Mouse (Mus musculus): ENCODE results near the gene Tmem132a. TPM values are rescaled to one million over a fixed set of nuclear protein-coding genes. Genes with fewer than 3 reads are reported as not detected.

Gene Tmem132a
- polyA plus RNA-seq, 1 experiment from 2014 or later = 131 TPM

DNA sequence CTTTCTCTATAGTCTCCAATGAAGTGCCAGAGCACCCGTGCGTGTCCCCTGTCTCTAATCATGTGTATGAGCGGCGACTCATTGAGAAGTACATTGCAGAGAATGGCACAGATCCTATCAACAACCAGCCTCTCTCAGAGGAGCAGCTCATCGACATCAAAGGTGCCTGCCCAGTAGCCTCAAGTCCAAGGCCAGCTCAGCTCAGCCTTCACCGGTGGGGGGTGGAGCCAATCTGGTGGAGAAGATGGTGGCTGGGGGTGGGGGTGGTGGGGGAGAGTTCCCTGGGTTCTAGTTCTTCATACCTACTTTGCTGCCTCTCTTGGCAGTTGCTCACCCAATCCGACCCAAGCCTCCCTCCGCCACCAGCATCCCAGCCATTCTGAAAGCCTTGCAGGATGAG lies 27.8 kb upstream of the Tmem132a start:
- Histone ChIP-seq H3K9me3 (replicated peaks) (no peaks in the 10 kb centered on the region), H3K27ac (no peak overlapping the region), H3K4me2 (no peak overlapping the region; the same call in 1 of the 2 replicates), H3K4me1 (peaks cover 23% of the 10 kb centered on the region), H3K4me3 (no peak overlapping the region), H3K36me3 (ENCODE audit: poor library complexity, severe bottlenecking) (peaks cover 54% of the 10 kb centered on the region), H3K27me3 (no peaks in the 10 kb centered on the region), H3K9ac (no peak overlapping the region)
- ATAC-seq = no peak
- WGBS = 88% methylated on average over 8 of the region's 8 CpGs

DNA sequence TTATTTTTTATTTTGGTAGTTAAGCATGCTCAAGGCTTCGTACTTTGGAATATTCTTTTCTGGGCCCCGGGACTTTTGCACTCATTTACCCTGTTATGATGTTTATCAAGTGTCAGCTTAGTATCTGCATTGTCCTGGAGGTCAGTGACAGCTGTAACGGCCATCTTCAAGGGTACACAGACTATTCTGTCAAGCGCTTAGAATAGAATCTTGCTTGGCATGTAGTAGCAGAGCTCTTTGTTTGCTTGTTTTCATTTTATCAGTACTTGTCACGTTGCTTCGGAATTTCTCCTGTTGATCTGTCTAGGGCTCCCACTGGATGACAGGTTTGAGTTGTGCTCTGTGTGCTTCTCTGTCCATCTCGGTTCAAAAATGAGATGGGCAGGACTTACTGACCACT lies 27.1 kb upstream of the Tmem132a start:
- H3K27me3 ChIP-seq = no peaks in the 10 kb centered on the region
- peaks cover 23% of the 10 kb centered on the region for H3K4me1 ChIP-seq
- no peak for ATAC-seq
- H3K9ac ChIP-seq = peak overlapping the region; percentile 94
- no peak overlapping the region for H3K27ac ChIP-seq
- H3K4me2 ChIP-seq = peak overlapping the region; percentile 89
- peak overlapping the region; percentile 90 for H3K4me3 ChIP-seq
- H3K36me3 ChIP-seq (ENCODE audit: poor library complexity, severe bottlenecking) = peaks cover 48% of the 10 kb centered on the region
- H3K9me3 ChIP-seq (replicated peaks) = no peaks in the 10 kb centered on the region
- 87% methylated on average over 7 of the region's 7 CpGs for WGBS

DNA sequence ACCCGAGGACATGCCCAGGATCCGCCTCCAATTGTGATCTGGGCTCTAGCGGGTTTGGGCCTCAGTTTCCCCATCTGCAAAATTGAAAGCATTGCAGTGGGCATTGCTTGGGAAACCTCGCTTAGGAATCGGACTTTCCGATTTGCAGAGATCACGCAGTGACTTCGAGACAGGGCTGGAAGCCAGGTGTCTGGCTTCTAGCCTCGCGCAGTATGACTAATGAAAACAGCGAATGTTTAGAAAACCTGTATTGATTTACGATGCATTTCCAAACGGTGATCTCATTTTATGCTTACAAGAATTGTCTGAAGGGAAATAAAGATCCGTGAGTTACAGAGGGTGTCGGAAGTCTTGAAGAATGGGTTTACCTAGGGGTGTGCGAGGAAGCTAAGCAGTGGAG lies 26.0 kb upstream of the Tmem132a start:
- no peaks in the 10 kb centered on the region for H3K9me3 ChIP-seq (replicated peaks)
- WGBS = 2% methylated on average over 16 of the region's 16 CpGs

DNA sequence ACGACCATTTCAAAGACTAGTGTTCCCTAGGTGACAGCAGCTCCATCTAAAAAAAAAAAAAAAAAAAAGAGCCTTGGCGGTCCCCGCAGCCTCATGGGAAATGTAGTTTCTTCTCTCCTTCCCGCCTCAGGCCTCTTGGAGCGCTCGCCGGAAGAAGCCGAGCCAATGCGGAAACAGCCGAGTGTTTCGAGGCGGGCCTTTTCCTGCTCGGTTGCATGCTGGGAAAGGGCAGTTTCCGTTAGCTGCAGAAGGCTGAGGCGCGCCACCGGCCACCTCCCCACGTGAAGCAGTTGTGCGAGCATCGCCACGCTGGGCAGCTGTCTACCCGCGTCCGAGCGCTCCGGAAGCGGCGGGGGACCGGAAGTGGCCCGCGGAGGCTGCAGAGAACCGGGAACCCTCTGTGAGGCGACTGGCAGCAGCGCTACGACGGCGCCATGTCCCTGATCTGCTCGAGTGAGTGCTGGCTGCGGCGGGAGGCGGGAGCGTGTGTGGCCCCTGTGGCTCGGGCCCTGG lies 25.3 kb upstream of the Tmem132a start, which contains the start of gene Prpf19:
Gene Prpf19, plus strand, starts transcription at position 216 of the 513 bp plus-strand sequence.
- WGBS = under 1% methylated on average over 42 of the region's 43 CpGs
- peak within 1 kb of the TSS; percentile 92 for H3K27ac ChIP-seq
- peak within 1 kb of the TSS; percentile 90 for H3K4me3 ChIP-seq
- H3K27me3 ChIP-seq = no peaks in the 10 kb centered on the region
- no peaks in the 10 kb centered on the region for H3K9me3 ChIP-seq (replicated peaks)
- ATAC-seq = peak; percentile 97
- peak within 1 kb of the TSS; percentile 89 for H3K4me2 ChIP-seq
- peak within 1 kb of the TSS; percentile 94 for H3K9ac ChIP-seq
- peaks cover 23% of the 10 kb centered on the region for H3K4me1 ChIP-seq
- H3K36me3 ChIP-seq (ENCODE audit: poor library complexity, severe bottlenecking) = peaks cover 30% of the 10 kb centered on the region

More for the DNA sequence above, 26.0 kb upstream of the Tmem132a start:
- Histone ChIP-seq H3K4me2 (peak overlapping the region; percentile 89), H3K27ac (peak overlapping the region; percentile 92), H3K4me1 (peaks cover 23% of the 10 kb centered on the region), H3K36me3 (ENCODE audit: poor library complexity, severe bottlenecking) (peaks cover 36% of the 10 kb centered on the region), H3K9ac (peak overlapping the region; percentile 94), H3K27me3 (no peaks in the 10 kb centered on the region), H3K4me3 (peak overlapping the region; percentile 90)
- ATAC-seq = no peak

DNA sequence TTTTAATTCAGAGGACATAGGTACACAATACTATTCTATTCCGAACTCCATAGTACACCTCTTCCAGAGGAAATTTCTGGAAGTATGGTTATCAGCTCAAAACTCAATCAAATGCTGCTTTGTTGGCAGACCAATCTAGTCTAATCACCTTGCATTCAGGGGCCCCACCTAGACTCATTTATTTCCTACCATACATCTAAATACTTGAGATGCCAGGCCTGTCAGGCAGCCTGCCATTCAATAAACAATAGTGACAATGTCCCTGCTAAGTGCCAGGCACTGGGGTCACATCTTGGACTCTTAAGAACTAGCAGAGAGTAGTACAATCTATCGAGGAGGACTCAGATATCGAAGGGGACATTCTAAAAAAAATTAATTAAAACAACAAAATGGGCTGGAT lies 22.5 kb upstream of the Tmem132a start:
- Histone ChIP-seq H3K27ac (no peak overlapping the region), H3K4me1 (peaks cover 20% of the 10 kb centered on the region), H3K27me3 (no peaks in the 10 kb centered on the region), H3K9ac (no peak overlapping the region), H3K4me3 (no peak overlapping the region), H3K9me3 (replicated peaks) (no peaks in the 10 kb centered on the region), H3K36me3 (ENCODE audit: poor library complexity, severe bottlenecking) (peaks cover 1% of the 10 kb centered on the region; the same call in 1 of the 2 replicates), H3K4me2 (no peak overlapping the region)
- ATAC-seq = no peak
- WGBS = 87% methylated on average over 3 of the region's 3 CpGs

DNA sequence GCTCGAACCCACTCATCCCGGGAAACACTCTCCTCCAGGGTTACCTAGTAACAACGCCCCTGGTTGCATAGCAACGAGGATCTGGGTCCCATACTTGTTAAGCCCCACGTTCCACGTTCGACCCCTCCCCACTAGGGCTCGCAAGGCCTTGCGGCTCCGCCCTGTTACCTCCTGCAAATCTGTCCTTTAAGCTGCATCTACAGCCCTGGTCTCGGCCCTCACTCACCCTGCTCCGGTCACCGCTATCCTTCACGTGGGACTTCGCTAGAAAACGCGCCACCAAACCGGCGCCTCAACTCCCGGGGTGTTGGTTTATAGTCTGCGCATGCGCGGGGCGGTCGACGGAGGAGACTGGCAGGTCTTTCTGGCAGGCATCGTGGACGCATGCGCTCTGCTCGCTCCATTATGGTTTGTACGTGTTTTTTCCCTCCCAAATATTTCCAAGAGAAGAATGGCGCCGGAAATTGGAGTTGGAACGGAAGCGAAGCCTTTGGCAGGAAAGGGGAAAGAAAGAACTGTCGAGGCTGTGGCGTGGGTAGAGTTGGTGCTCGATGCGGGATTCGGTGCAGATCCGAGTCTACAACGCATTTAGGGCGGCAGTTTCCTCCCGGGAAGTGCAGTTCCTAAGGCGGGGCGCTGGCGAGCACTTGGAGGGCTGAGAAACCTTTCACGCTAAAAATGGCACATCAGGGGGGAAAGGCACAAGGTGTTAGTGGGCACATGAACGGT lies 11.8 kb upstream of the Tmem132a start, which contains the start of gene Tmem109:
Gene Tmem109, minus strand, starts transcription at position 576 of the 729 bp plus-strand sequence.
- peaks cover 32% of the 10 kb centered on the region for H3K4me1 ChIP-seq
- peaks cover 11% of the 10 kb centered on the region; the same call in 1 of the 2 replicates for H3K36me3 ChIP-seq (ENCODE audit: poor library complexity, severe bottlenecking)
- peak; percentile 95 for ATAC-seq
- H3K27me3 ChIP-seq = no peaks in the 10 kb centered on the region
- peak within 1 kb of the TSS; percentile 94 for H3K4me2 ChIP-seq
- peak within 1 kb of the TSS; percentile 82 for H3K9ac ChIP-seq
- peaks cover 11% of the 10 kb centered on the region; the same call in 1 of the 2 replicates for H3K9me3 ChIP-seq (replicated peaks)
- H3K4me3 ChIP-seq = peak within 1 kb of the TSS; percentile 65
- peak within 1 kb of the TSS; percentile 97 for H3K27ac ChIP-seq
- under 1% methylated on average over 49 of the region's 49 CpGs for WGBS

DNA sequence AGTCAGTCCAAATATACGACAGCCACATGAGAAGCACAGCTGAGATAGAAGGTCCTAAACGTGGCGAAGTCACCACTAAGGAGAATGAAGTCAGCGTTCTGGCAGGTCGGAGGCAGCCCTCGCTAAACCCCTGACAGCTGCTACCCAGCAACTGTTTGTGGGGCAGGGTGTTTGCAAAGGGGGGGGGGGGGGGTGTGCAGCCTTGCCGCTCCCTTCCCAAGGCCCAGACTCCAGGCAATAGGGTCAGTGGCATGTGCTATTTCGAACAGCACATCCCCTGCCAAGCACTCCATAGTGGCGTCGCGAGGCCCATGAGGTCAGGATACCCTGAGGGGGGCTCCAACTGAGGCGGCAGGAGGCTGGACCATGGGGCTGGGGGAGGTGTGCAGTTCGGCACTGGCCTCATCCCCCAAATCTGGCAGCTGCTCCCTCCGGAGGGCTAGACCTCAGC lies 11.3 kb upstream of the Tmem132a start:
- H3K36me3 ChIP-seq (ENCODE audit: poor library complexity, severe bottlenecking) = peaks cover 11% of the 10 kb centered on the region; the same call in 1 of the 2 replicates

DNA sequence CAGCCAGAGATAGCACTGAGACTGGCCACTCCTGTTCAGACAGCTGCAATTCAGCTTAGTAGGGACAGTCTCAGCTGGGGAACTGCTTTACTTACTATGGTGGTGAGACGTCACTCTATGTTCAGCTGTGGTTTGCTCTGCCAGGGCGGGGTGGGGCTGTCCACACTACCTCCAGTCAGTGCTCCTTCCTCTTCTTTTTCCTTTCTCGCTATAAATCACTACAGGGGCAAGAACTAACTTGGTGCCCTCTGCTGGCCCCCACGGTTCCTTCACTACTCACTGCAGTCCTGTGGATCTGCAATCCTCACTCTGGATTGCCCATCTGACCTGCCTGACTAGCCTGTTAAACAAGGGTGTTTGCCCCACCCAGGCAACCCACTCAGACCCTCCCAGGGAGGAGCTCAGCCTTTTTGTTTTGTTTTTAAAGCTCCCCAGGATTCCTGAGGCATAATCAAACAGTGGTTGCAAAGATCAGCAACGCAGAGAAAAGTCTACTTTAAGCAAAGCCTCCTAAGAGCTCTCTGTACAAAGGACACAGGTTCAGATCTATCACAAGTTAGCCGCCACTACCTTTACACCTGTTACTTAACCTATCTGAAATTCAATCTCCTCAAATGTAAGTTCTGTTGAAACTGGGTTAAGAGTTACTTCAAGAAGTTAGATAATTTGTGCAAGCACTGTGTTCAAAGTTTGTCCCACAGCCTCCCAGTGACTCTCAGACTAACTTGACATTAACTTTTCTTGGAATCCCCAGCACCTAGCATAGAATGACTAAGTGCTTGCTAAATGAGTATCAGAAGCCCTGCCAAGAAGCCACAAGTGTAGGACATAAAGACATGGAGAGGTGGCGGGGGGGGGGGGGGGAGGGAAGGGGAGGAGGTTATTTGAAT lies 10.6 kb upstream of the Tmem132a start:
- H3K27me3 ChIP-seq = no peaks in the 10 kb centered on the region
- no peak overlapping the region; the same call in 1 of the 2 replicates for H3K27ac ChIP-seq
- peaks cover 11% of the 10 kb centered on the region; the same call in 1 of the 2 replicates for H3K36me3 ChIP-seq (ENCODE audit: poor library complexity, severe bottlenecking)
- H3K4me3 ChIP-seq = peak overlapping the region; percentile 65
- H3K9me3 ChIP-seq (replicated peaks) = peaks cover 8% of the 10 kb centered on the region; the same call in 1 of the 2 replicates
- ATAC-seq = no peak
- H3K4me1 ChIP-seq = peaks cover 32% of the 10 kb centered on the region
- H3K9ac ChIP-seq = peak overlapping the region; percentile 82
- peak overlapping the region; percentile 94 for H3K4me2 ChIP-seq
- 42% methylated on average over 6 of the region's 7 CpGs for WGBS

More for the DNA sequence above, 11.3 kb upstream of the Tmem132a start:
- under 1% methylated on average over 14 of the region's 14 CpGs for WGBS
- H3K27ac ChIP-seq = peak overlapping the region; percentile 97
- peaks cover 11% of the 10 kb centered on the region; the same call in 1 of the 2 replicates for H3K9me3 ChIP-seq (replicated peaks)
- peaks cover 32% of the 10 kb centered on the region for H3K4me1 ChIP-seq
- peak overlapping the region; percentile 82 for H3K9ac ChIP-seq
- ATAC-seq = no peak; the same call in 1 of the 2 replicates
- H3K27me3 ChIP-seq = no peaks in the 10 kb centered on the region
- peak overlapping the region; percentile 94 for H3K4me2 ChIP-seq
- H3K4me3 ChIP-seq = peak overlapping the region; percentile 65

DNA sequence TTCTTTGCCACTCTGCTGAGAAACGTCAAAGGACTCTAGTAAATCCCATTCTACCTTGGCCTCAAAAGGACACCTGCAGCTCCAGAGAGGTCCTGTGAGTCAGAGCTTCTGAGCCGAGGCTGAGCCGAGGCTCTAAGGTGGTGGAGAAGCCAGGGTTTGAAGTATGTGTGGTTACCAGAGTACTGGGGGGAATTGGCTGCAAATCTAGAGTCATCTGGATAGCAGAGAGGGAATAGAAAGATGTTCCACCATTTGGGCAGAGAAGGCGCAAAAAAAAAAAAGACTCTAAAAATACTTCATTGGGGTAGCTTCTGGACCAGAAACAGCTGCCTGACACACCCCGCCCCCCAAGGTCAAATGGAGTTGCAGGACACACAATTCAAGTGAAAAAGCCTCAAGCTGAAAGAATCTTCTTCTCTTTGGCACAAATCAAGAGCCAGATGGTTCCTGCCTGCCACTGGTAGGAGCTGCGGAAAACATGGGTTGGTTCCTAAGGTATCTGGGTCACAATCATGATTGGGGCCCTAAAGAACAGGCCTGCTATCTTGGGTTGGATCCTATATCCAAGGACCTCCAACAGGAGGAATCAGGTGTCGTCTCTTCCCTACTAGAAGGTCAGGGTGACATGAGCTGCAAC lies 8.6 kb upstream of the Tmem132a start:
- ATAC-seq = no peak
- WGBS = 96% methylated on average over 7 of the region's 7 CpGs
- H3K27ac ChIP-seq = no peak overlapping the region

DNA sequence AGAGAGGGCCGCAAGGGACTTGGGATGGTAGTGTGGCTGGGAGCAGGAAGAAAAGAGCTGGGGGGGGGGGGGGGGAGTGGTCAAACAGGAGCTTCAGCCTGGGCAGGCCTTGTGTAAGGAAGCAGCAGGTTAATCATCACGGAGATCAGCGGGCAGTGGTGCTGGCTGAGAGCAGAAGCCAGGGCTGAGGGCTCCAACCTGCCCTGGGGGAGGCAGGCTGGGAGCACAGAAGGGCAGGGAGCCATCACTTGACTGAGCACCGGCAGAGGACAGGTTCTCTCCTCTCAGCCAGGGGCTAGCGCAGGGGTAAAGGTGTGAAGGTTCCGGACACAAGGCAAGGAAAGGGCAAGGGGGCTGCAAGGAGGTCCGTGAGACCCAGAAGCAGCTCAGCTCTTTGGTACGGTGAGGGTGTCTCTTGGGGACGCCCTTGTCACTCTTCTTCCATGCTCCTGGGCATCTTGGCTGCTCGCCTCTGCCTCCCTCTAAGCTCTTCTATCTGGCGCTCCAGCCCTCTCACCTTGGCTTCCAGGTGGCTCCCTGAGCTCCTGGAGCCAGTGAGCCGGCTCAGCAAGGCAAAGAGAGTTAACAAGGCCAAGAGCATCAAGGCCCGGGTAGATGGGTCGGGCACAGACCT lies 1.7 kb upstream of the Tmem132a start:
- peaks cover 34% of the 10 kb centered on the region for H3K4me1 ChIP-seq
- no peaks in the 10 kb centered on the region for H3K9me3 ChIP-seq (replicated peaks)
- no peak for ATAC-seq
- 86% methylated on average over 14 of the region's 14 CpGs for WGBS
- H3K4me2 ChIP-seq = no peak overlapping the region
- H3K36me3 ChIP-seq (ENCODE audit: poor library complexity, severe bottlenecking) = peaks cover 46% of the 10 kb centered on the region
- no peak overlapping the region for H3K9ac ChIP-seq
- H3K27me3 ChIP-seq = no peaks in the 10 kb centered on the region
- no peak overlapping the region for H3K27ac ChIP-seq
- H3K4me3 ChIP-seq = no peak overlapping the region

More for the DNA sequence above, 8.6 kb upstream of the Tmem132a start:
- H3K4me3 ChIP-seq = no peak overlapping the region
- no peaks in the 10 kb centered on the region for H3K27me3 ChIP-seq
- H3K9me3 ChIP-seq (replicated peaks) = no peaks in the 10 kb centered on the region
- H3K36me3 ChIP-seq (ENCODE audit: poor library complexity, severe bottlenecking) = peaks cover 22% of the 10 kb centered on the region
- no peak overlapping the region for H3K4me2 ChIP-seq
- no peak overlapping the region for H3K9ac ChIP-seq
- H3K4me1 ChIP-seq = peaks cover 32% of the 10 kb centered on the region

DNA sequence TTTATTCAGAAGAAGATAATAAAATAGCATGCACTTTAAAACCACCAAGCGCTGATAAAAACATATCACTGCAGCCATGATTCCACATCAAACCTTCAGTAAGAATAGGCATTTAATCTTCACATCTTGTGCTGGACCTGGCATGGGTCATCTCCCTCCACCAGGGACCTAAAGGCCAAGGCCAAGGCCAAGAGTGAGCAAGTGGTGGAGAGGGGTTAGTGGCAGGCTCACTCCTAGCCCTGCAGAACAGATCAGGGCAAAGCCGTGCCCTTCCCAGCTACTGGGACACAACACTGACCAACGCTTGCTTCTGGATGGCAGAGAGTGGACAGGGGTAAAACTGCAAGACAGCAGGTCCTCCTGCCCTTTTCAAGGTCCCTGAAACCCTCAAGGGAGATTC lies 936 bp upstream of the Tmem132a start:
- H3K27ac ChIP-seq = no peak overlapping the region; the same call in 1 of the 2 replicates
- H3K36me3 ChIP-seq (ENCODE audit: poor library complexity, severe bottlenecking) = peaks cover 53% of the 10 kb centered on the region
- H3K9ac ChIP-seq = no peak overlapping the region

More for the DNA sequence above, 936 bp upstream of the Tmem132a start:
- Histone ChIP-seq H3K9me3 (replicated peaks) (no peaks in the 10 kb centered on the region), H3K27me3 (no peaks in the 10 kb centered on the region), H3K4me1 (peaks cover 34% of the 10 kb centered on the region), H3K4me3 (no peak overlapping the region), H3K4me2 (no peak overlapping the region)
- WGBS = 90% methylated on average over 3 of the region's 3 CpGs
- no peak for ATAC-seq
